Mouse (Mus musculus) liver, postnatal 0 days (tissue): ENCODE measurements at regions not wholly inside any gene's neighbourhood (a gene's known extent, or its start where the extent isn't known, plus 50 kb on each side); places are given as distances from the start of the nearest gene placed in this dataset.

Experiments used
- CTCF ChIP-seq: sonication (generic); IDR thresholded peaks from 2 replicates; pipeline ENCODE4 v1.5.1; 2016; ENCODE audit warnings: antibody characterized with exemption, low read depth
- EP300 ChIP-seq: IDR thresholded peaks from 2 replicates; pipeline ENCODE4 v1.6.1; 2016; ENCODE audit warnings: antibody characterized with exemption, low read depth, mild to moderate bottlenecking

DNA sequence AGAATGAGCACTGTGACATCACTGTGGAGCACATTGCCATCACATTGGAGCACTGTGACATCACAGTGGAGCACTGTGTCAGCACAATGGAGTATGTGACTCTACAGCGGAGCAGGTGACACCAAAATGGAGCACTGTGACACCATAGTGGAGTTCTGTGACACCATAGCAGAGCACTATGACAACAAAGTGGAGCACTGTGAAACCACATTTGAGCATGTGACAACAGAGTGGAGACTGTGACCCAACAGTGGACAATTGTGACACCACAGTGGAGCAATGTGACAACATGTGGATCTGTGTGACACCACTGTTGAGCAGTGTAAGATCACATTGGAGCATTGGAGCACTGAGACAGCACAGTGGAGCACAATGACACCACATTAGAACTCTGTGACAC, 87.2 kb upstream of the Vmn1r2 start:
- TF ChIP-seq EP300 (no peak), CTCF (no peak)
